Mouse (Mus musculus): ENCODE measurements around the gene Arpc5l. TPM values are rescaled to one million over a fixed set of nuclear protein-coding genes. Genes with fewer than 3 reads are reported as not detected.
"Not testable (repeated sequence)": the region's sequence is repeated elsewhere in the genome, so short reads cannot be mapped to it uniquely, and the experiment has no call there.

Gene Arpc5l
- total and polyA plus RNA-seq, 3 experiments = 38.8 to 102 (median 85.1) TPM

- WGBS = under 1% methylated on average over 44 of the region's 44 CpGs
- Histone ChIP-seq H3K36me3 (ENCODE audit: control insufficient read depth, insufficient read depth, low read length) (peaks cover 34% of the 10 kb centered on the region), H3K27ac (peak overlapping the region; percentile 97), H3K27me3 (ENCODE audit: control insufficient read depth, insufficient read depth, low read length) (no peaks in the 10 kb centered on the region), H3K9ac (ENCODE audit: low read depth, low read length) (peak overlapping the region; percentile 96), H3K79me2 (replicated peaks; ENCODE audit: control insufficient read depth, insufficient read depth, low read length) (peaks cover 1% of the 10 kb centered on the region; the same call in 1 of the 2 replicates), H3K4me3 (peak overlapping the region; percentile 93), H3K4me1 (ENCODE audit: control insufficient read depth, insufficient read depth, low read length) (peaks cover 21% of the 10 kb centered on the region)
- intact Hi-C loops (cut with DNase I) = loop anchor here (5.0 to 10.0 kb wide), 2 partner anchors 59 to 363 kb away; partner anchors contain the start of genes Golga1 and Psmb7
- TF ChIP-seq CTCF (IDR thresholded peaks at IDR 0.05) (peak; percentile 19; the same call in 1 of the 2 replicates), POLR2A (IDR thresholded peaks at IDR 0.05; ENCODE audit: insufficient read depth, low read depth, low read length) (peak; percentile 96), EP300 (IDR thresholded peaks at IDR 0.05; ENCODE audit: insufficient read depth, low read depth, low read length) (peak; percentile 72; the same call in 1 of the 2 replicates)
- DNase-seq = peak; percentile 96 to 98
These were observed 2.7 kb downstream of the Arpc5l start for GRCm38 (mm10) chr2:39007865-39008264.

GRCm38 (mm10) chr2:39008350-39008851, 3.3 kb downstream of the Arpc5l start:
- Histone ChIP-seq H3K4me3 (peak overlapping the region; percentile 93), H3K79me2 (replicated peaks; ENCODE audit: control insufficient read depth, insufficient read depth, low read length) (peaks cover 1% of the 10 kb centered on the region; the same call in 1 of the 2 replicates), H3K4me1 (ENCODE audit: control insufficient read depth, insufficient read depth, low read length) (peaks cover 22% of the 10 kb centered on the region), H3K36me3 (ENCODE audit: control insufficient read depth, insufficient read depth, low read length) (peaks cover 34% of the 10 kb centered on the region), H3K27ac (peak overlapping the region; percentile 97), H3K27me3 (ENCODE audit: control insufficient read depth, insufficient read depth, low read length) (no peaks in the 10 kb centered on the region), H3K9ac (ENCODE audit: low read depth, low read length) (peak overlapping the region; percentile 96)
- no peak for TF ChIP-seq CTCF (IDR thresholded peaks at IDR 0.05)
- no peak for TF ChIP-seq POLR2A (IDR thresholded peaks at IDR 0.05; ENCODE audit: insufficient read depth, low read depth, low read length)
- no peak for TF ChIP-seq EP300 (IDR thresholded peaks at IDR 0.05; ENCODE audit: insufficient read depth, low read depth, low read length)
- no peak for DNase-seq
- WGBS = under 1% methylated on average over 25 of the region's 25 CpGs
- intact Hi-C loops (cut with DNase I) = loop anchor here (5.0 to 10.0 kb wide), 2 partner anchors 59 to 364 kb away; partner anchors contain the start of genes Golga1 and Psmb7

- H3K9ac ChIP-seq (ENCODE audit: low read depth, low read length) = peak overlapping the region; percentile 96
- peaks cover 31% of the 10 kb centered on the region for H3K36me3 ChIP-seq (ENCODE audit: control insufficient read depth, insufficient read depth, low read length)
- 12% methylated on average over 3 of the region's 3 CpGs for WGBS
- H3K4me3 ChIP-seq = peak overlapping the region; percentile 93
- peaks cover 1% of the 10 kb centered on the region; the same call in 1 of the 2 replicates for H3K79me2 ChIP-seq (replicated peaks; ENCODE audit: control insufficient read depth, insufficient read depth, low read length)
- DNase-seq = peak in 1 of 2 experiments; percentile 54
- peak overlapping the region; percentile 97 for H3K27ac ChIP-seq
- no peaks in the 10 kb centered on the region for H3K27me3 ChIP-seq (ENCODE audit: control insufficient read depth, insufficient read depth, low read length)
- TF ChIP-seq EP300 (IDR thresholded peaks at IDR 0.05; ENCODE audit: insufficient read depth, low read depth, low read length) (no peak), POLR2A (IDR thresholded peaks at IDR 0.05; ENCODE audit: insufficient read depth, low read depth, low read length) (no peak), CTCF (IDR thresholded peaks at IDR 0.05) (no peak)
- intact Hi-C loops (cut with DNase I) = loop anchor here (5.0 to 10.0 kb wide), 2 partner anchors 58 to 364 kb away; partner anchors contain the start of genes Golga1 and Psmb7
- H3K4me1 ChIP-seq (ENCODE audit: control insufficient read depth, insufficient read depth, low read length) = peaks cover 18% of the 10 kb centered on the region
These were observed 3.8 kb downstream of the Arpc5l start for GRCm38 (mm10) chr2:39008954-39009365.

GRCm38 (mm10) chr2:39010144-39010543, 5.0 kb downstream of the Arpc5l start:
- WGBS = 95% methylated on average over 5 of the region's 5 CpGs
- H3K27me3 ChIP-seq (ENCODE audit: control insufficient read depth, insufficient read depth, low read length); DNase-seq; intact Hi-C loops (cut with DNase I); H3K79me2 ChIP-seq (replicated peaks; ENCODE audit: control insufficient read depth, insufficient read depth, low read length); H3K9ac ChIP-seq (ENCODE audit: low read depth, low read length); H3K4me3 ChIP-seq: not testable (repeated sequence)
- peaks cover 18% of the 10 kb centered on the region for H3K4me1 ChIP-seq (ENCODE audit: control insufficient read depth, insufficient read depth, low read length)
- H3K27ac ChIP-seq = peak overlapping the region; percentile 84
- H3K36me3 ChIP-seq (ENCODE audit: control insufficient read depth, insufficient read depth, low read length) = peaks cover 28% of the 10 kb centered on the region

- intact Hi-C loops (cut with DNase I) = no loop called here
- Histone ChIP-seq H3K4me3 (no peak overlapping the region), H3K27me3 (ENCODE audit: control insufficient read depth, insufficient read depth, low read length) (no peaks in the 10 kb centered on the region), H3K79me2 (replicated peaks; ENCODE audit: control insufficient read depth, insufficient read depth, low read length) (peaks cover 1% of the 10 kb centered on the region; the same call in 1 of the 2 replicates), H3K9ac (ENCODE audit: low read depth, low read length) (peak overlapping the region; percentile 44), H3K4me1 (ENCODE audit: control insufficient read depth, insufficient read depth, low read length) (peaks cover 15% of the 10 kb centered on the region), H3K36me3 (ENCODE audit: control insufficient read depth, insufficient read depth, low read length) (peaks cover 28% of the 10 kb centered on the region), H3K27ac (peak overlapping the region; percentile 84)
- DNase-seq = peak in 1 of 2 experiments; percentile 32
- no peak for TF ChIP-seq POLR2A (IDR thresholded peaks at IDR 0.05; ENCODE audit: insufficient read depth, low read depth, low read length)
- no peak for TF ChIP-seq CTCF (IDR thresholded peaks at IDR 0.05)
- TF ChIP-seq EP300 (IDR thresholded peaks at IDR 0.05; ENCODE audit: insufficient read depth, low read depth, low read length) = no peak
These were observed 6.1 kb downstream of the Arpc5l start for GRCm38 (mm10) chr2:39011264-39011663.

- Histone ChIP-seq H3K4me1 (ENCODE audit: control insufficient read depth, insufficient read depth, low read length) (peaks cover 15% of the 10 kb centered on the region), H3K27me3 (ENCODE audit: control insufficient read depth, insufficient read depth, low read length) (no peaks in the 10 kb centered on the region), H3K27ac (peak overlapping the region; percentile 84), H3K4me3 (no peak overlapping the region), H3K79me2 (replicated peaks; ENCODE audit: control insufficient read depth, insufficient read depth, low read length) (peaks cover 1% of the 10 kb centered on the region; the same call in 1 of the 2 replicates), H3K9ac (ENCODE audit: low read depth, low read length) (peak overlapping the region; percentile 44), H3K36me3 (ENCODE audit: control insufficient read depth, insufficient read depth, low read length) (peaks cover 28% of the 10 kb centered on the region)
- WGBS = 59% methylated on average over 3 of the region's 3 CpGs
- DNase-seq = no peak
- intact Hi-C loops (cut with DNase I) = no loop called here
- TF ChIP-seq POLR2A (IDR thresholded peaks at IDR 0.05; ENCODE audit: insufficient read depth, low read depth, low read length) (no peak), EP300 (IDR thresholded peaks at IDR 0.05; ENCODE audit: insufficient read depth, low read depth, low read length) (no peak), CTCF (IDR thresholded peaks at IDR 0.05) (no peak)
These were observed 6.8 kb downstream of the Arpc5l start for GRCm38 (mm10) chr2:39011971-39012370.
